Mouse (Mus musculus) bone marrow, adult 2 months (tissue): ENCODE results near the gene Fli1. TPM values are rescaled to one million over a fixed set of nuclear protein-coding genes. Genes with fewer than 3 reads are reported as not detected.

Source experiments
- H3K27ac ChIP-seq: fragments of 200-500 bp; 2 replicates; pipeline ENCODE4 v1.5.1; 2012; ENCODE audit warnings: low read depth, mild to moderate bottlenecking, control low read depth, inconsistent platforms, low read length; ENCODE audit not compliant: control insufficient read depth, poor library complexity, insufficient read depth
- H3K4me1 ChIP-seq: fragments of 200-500 bp; 2 replicates; pipeline ENCODE4 v1.6.1; 2011; ENCODE audit warnings: low read length; ENCODE audit not compliant: control insufficient read depth, insufficient read depth
- H3K4me3 ChIP-seq: fragments of 200-500 bp; replicated peaks from 2 replicates; pipeline ENCODE3; 2011; ENCODE audit warnings: mild to moderate bottlenecking, low read depth, low read length, control low read depth; ENCODE audit not compliant: control insufficient read depth
- CTCF ChIP-seq: fragments of 200-500 bp; IDR thresholded peaks from 2 replicates; pipeline ENCODE4 v1.5.1; 2011; ENCODE audit warnings: low read length, control low read depth; ENCODE audit not compliant: control insufficient read depth, insufficient read depth
- POLR2A ChIP-seq: fragments of 200-500 bp; IDR thresholded peaks from 2 replicates; pipeline ENCODE4 v1.6.1; 2011; ENCODE audit warnings: low read depth, mild to moderate bottlenecking, control low read depth, low read length, borderline replicate concordance; ENCODE audit not compliant: control insufficient read depth
- WGBS: fragments of 180-500 bp; shearing (Covaris S2); methylation state at CpG from one replicate; pipeline ENCODE4 v1.1.7; 2018; 5-methylcytosine and 5-hydroxymethylcytosine counted together
- polyA plus RNA-seq: library from polyadenylated mRNA; stranded (reverse); fragments of >200 nt; gene quantifications from 2 replicates; pipeline ENCODE4 v1.2.4, GENCODE M21; 2011; ENCODE audit warnings: low replicate concordance; ENCODE audit not compliant: missing spikeins, insufficient read depth, insufficient read length

Gene Fli1
- polyA plus RNA-seq, 1 experiment: 33.9 TPM

DNA sequence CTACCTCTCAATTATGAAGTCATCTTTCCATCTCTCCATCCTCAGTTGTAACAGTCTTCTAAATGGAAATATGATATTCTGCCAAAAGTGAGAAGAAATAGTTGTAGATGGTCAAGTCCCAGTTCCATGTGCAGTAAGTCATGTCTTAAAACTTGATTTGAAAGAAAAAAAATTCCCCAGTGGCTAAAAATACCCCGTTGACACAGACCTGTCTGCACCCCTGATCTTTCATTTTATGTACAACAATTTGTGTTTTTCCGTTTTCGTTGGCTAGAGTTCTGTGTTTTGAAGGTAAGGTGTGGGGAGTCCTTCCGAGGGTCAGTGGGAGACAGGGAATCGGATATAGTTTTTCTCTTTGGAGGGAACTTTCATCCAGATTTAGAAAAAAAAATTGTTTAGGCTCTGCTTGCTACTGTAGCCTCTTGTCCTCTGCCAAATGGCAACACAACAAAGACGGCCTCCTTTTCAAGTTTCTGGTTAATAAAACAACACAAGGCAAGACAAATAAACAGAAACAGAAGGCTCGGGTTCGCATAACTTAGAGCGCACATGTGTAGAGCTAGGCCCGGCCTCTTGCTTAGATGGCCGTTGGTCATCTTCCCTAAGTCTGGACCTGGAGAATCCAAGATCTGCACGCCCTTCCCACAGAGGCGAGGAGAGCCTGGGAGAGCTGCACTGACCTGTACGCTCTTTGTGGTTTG is 18.7 kb upstream of the Fli1 start:
- H3K27ac ChIP-seq: no peak overlapping the region
- TF ChIP-seq CTCF: no peak
- no peak for TF ChIP-seq POLR2A
- no peak overlapping the region for H3K4me3 ChIP-seq
- H3K4me1 ChIP-seq: peaks cover 2% of the 10 kb centered on the region; the same call in 1 of the 2 replicates
- WGBS: 82% methylated on average over 14 of the region's 14 CpGs

DNA sequence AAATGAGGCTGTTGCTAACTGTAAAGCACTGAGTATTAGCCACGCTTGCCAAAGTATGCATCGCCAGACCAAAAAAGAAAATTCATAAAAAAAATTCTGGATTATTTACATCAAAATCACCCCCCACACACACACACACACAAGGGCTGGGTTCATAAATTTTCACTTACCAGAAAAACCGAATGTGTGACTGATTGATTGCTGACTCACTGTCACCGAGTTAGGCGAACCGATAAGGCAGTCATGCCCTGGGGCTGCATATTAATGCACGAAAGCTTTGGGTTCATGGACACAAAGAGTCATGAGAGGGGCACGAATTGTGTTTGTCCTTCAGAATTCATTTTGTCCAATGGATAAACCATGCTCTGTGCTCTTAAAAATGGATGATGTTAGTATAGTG is 17.2 kb upstream of the Fli1 start:
- no peak for TF ChIP-seq CTCF
- TF ChIP-seq POLR2A: no peak
- 33% methylated on average over 8 of the region's 8 CpGs for WGBS
- Histone ChIP-seq H3K4me3 (no peak overlapping the region), H3K27ac (no peak overlapping the region), H3K4me1 (peaks cover 2% of the 10 kb centered on the region; the same call in 1 of the 2 replicates)

DNA sequence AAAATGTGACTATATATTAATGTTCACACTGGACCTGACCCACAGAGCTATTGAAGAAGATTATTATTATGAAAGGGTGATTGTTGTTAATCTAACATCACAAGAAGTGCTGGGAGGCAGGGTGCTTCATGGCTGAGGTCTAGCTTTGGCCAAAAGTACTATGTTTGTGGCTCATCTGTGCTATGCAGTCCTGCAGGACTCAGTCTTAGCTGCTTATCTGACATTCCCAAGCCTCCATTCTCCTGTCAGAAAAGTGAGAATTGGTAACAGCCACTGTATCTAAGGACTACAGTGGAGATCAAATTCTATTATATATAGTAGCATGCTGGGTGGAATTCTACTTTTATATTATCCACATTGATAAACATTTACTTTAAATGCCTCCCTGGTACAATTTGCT is 16.8 kb upstream of the Fli1 start:
- no peak for TF ChIP-seq POLR2A
- TF ChIP-seq CTCF: no peak
- H3K4me3 ChIP-seq: no peak overlapping the region
- H3K4me1 ChIP-seq: peaks cover 2% of the 10 kb centered on the region; the same call in 1 of the 2 replicates
- no peak overlapping the region for H3K27ac ChIP-seq

DNA sequence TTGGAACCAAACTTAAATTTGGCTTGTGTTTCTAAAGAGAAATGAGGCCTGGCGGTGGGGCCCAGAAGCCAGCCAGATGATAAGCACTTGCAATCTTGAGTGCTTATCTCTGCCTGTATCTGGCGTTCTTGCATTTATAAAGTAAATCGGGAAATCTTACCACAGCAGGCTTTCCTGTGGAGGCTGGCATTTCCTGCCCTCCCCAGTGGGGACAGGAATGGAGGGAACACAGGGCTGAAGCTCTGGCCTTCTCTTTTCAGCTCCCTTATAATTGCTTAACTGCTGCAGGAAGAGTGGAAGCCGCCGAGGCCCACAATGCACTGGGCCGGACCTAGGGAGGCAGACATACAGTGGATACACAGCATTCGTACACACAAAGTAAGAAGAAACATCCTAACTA is 13.7 kb upstream of the Fli1 start:
- 12% methylated on average over 7 of the region's 7 CpGs for whole genome bisulfite sequencing
- no peaks in the 10 kb centered on the region for H3K4me1 ChIP-seq
- TF ChIP-seq POLR2A: no peak
- TF ChIP-seq CTCF: no peak
- H3K27ac ChIP-seq: no peak overlapping the region
- no peak overlapping the region for H3K4me3 ChIP-seq

DNA sequence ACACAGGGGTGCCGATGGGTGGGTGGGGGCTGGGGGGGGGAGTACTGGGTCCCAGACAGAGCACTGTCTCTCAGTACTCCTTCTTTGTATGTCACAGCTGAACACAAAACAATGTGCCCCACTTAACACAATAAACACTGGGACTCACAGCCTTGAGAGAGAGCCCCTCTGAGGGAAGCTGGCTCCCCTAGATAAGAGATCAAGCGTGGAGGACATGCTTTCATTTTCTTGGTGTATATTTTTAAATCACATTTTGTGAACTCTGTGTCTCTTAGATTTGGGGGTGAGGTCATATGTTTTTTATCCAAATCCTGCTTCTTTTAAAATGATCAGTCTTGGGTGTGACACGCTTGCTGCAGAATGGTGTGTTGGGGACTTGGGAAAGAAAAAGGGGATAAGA is 12.6 kb upstream of the Fli1 start:
- H3K4me1 ChIP-seq: no peaks in the 10 kb centered on the region
- H3K27ac ChIP-seq: no peak overlapping the region
- TF ChIP-seq CTCF (no peak), POLR2A (no peak)
- WGBS: 56% methylated on average over 3 of the region's 3 CpGs
- H3K4me3 ChIP-seq: no peak overlapping the region

DNA sequence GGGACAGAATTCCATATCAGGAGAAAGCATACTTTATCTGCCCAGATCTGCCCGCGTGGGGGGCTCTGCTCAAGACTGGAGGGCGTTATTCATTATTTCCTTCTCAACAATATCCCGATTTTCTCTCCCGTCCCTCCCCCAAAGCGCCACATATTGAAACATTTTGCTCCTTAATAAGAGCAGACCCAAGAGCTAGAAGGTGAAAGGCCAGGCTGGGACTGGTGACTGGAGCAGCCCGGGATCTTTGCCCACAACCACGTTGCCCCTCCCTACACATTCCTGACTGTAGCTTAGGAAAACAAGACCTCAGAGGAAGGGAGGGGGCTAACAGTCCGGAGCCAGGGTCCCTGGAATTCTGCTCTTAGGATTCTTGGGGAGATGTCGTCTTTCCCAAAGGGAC is 7.9 kb upstream of the Fli1 start:
- no peak for TF ChIP-seq CTCF
- no peak for TF ChIP-seq POLR2A
- WGBS: 79% methylated on average over 10 of the region's 10 CpGs
- Histone ChIP-seq H3K27ac (no peak overlapping the region), H3K4me3 (no peak overlapping the region), H3K4me1 (no peaks in the 10 kb centered on the region)

DNA sequence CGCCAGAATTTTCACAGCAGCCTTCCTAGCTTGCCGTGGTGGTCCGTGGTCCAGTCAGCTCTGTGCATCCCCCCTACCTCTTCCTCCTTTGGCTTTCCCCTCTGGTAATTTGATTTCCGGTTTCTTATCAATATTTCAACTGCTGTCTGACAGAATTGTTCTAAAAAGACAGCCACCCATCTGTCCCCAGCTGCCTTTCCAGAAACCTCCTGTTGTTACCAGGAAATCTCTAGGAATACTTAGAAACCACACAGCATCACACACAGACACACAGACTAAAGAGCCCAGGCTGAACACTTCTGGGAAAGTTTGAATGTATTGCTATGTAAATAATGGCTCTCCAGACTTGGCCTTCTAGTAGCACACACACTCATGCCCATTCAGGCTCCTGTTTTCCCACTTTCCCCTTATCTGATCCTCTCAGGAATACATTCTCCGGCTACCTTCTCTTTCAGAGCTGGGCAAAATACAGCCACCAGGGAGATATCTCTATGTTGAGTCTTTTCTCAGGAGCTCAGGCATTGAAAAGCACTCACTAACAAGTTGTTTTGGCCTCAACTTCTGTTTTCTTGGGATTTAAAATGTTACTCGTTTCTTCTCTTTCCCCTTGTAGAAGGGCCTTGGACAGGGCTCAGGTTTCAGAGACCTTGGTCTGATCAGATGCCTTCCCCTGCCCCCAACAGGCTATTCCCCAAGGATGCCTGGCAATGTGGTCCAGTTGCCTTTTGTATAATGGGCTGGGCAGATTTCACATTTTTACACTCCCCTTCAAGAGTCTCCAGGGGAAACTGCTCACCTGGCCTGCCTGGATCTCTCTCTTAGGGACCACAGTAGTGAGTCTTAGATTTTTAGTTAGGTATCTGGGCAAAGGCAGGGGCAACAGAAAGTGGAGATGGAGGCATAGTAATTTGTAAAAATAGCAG is 7.1 kb upstream of the Fli1 start:
- WGBS: 27% methylated on average over 6 of the region's 6 CpGs
- no peaks in the 10 kb centered on the region for H3K4me1 ChIP-seq
- H3K27ac ChIP-seq: no peak overlapping the region
- H3K4me3 ChIP-seq: no peak overlapping the region
- no peak for TF ChIP-seq CTCF
- no peak for TF ChIP-seq POLR2A

DNA sequence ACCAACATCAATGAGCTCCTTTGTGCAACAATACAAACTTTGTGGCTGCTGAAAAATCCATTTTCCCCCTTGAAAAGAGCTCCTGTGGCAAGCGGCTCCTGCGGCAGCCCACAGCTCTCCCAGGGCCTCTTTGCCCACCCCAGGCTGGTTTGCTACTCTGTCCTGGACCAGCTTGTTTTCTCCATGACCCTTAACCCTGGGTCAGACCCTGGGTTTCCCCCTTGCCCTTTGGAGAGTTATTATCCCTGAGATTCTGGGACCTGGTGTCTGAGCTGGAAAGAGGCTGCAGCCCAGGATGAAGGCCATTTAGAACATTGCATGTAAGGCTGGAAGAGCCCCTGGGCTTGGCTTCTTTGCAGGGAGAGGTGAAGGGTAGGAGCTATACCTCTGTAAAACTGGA is 4.1 kb upstream of the Fli1 start:
- no peak overlapping the region for H3K4me3 ChIP-seq
- no peak for TF ChIP-seq CTCF
- TF ChIP-seq POLR2A: no peak
- 94% methylated on average over 2 of the region's 2 CpGs for WGBS
- no peak overlapping the region for H3K27ac ChIP-seq
- peaks cover 2% of the 10 kb centered on the region; the same call in 1 of the 2 replicates for H3K4me1 ChIP-seq
